Mouse (Mus musculus) ES-E14 (cell line): ENCODE data around the gene Dennd4a.

Source experiments
- HCFC1 ChIP-seq: IDR thresholded peaks from 2 replicates; pipeline ENCODE4 v1.6.1; 2012; ENCODE audit warnings: low read length, inconsistent platforms, borderline replicate concordance; ENCODE audit not compliant: insufficient read depth
- MAFK ChIP-seq: IDR thresholded peaks from 2 replicates; pipeline ENCODE4 v1.6.1; 2014; ENCODE audit warnings: mild to moderate bottlenecking, low read depth, low read length, inconsistent platforms; ENCODE audit not compliant: insufficient read depth
- ZC3H11A ChIP-seq: IDR thresholded peaks from 2 replicates; pipeline ENCODE4 v1.6.1; 2012; ENCODE audit warnings: low read depth, mild to moderate bottlenecking, inconsistent platforms, low read length, borderline replicate concordance

GRCm38 (mm10) chr9:64783511-64783910, 27.6 kb upstream of the Dennd4a start:
- TF ChIP-seq ZC3H11A (no peak), HCFC1 (no peak), MAFK (no peak)
